Mouse (Mus musculus) limb, embryonic 14.5 days (tissue): ENCODE measurements around the gene Zfp488. TPM values are rescaled to one million over a fixed set of nuclear protein-coding genes. Genes with fewer than 3 reads are reported as not detected.

Experiments
- ATAC-seq: fragments of 200-750 bp; cut with Nextera tagmentation; 2 replicates; pipeline ENCODE4 v1.8.0; 2017; ENCODE audit warnings: low read depth, moderate number of reproducible peaks, moderate TSS enrichment; ENCODE audit not compliant: low FRiP score
- DNase-seq: peaks from one replicate; pipeline ENCODE4 v3.0.0-alpha.2; 2015; ENCODE audit warnings: low spot score
- H3K27ac ChIP-seq: fragments of 300-500 bp; sonication (generic); replicated peaks from 2 replicates; pipeline ENCODE4 v1.5.1; 2014; ENCODE audit warnings: low read depth, mild to moderate bottlenecking, low read length, moderate library complexity, mixed read lengths
- H3K27me3 ChIP-seq: fragments of 300-500 bp; sonication (generic); 2 replicates; pipeline ENCODE4 v1.6.1; 2014; ENCODE audit warnings: low read length, mixed read lengths; ENCODE audit not compliant: control insufficient read depth, insufficient read depth
- H3K36me3 ChIP-seq: fragments of 300-500 bp; sonication (generic); 2 replicates; pipeline ENCODE4 v1.6.1; 2014; ENCODE audit warnings: mild to moderate bottlenecking, low read length, moderate library complexity, mixed read lengths; ENCODE audit not compliant: control insufficient read depth, insufficient read depth
- H3K4me1 ChIP-seq: fragments of 300-500 bp; sonication (generic); 2 replicates; pipeline ENCODE4 v1.6.1; 2014; ENCODE audit warnings: antibody characterized with exemption, low read length, mixed read lengths; ENCODE audit not compliant: control insufficient read depth, insufficient read depth
- H3K4me2 ChIP-seq: fragments of 300-500 bp; sonication (generic); replicated peaks from 2 replicates; pipeline ENCODE4 v1.6.1; 2014; ENCODE audit warnings: low read depth, mild to moderate bottlenecking, low read length, moderate library complexity; ENCODE audit not compliant: severe bottlenecking
- H3K4me3 ChIP-seq: fragments of 300-500 bp; sonication (generic); replicated peaks from 2 replicates; pipeline ENCODE4 v1.5.1; 2014; ENCODE audit warnings: low read length
- H3K9ac ChIP-seq: fragments of 300-500 bp; sonication (generic); 2 replicates; pipeline ENCODE4 v1.6.1; 2014; ENCODE audit warnings: mild to moderate bottlenecking, low read depth, low read length, moderate library complexity; ENCODE audit not compliant: severe bottlenecking
- H3K9me3 ChIP-seq: fragments of 300-500 bp; sonication (generic); 2 replicates; pipeline ENCODE4 v1.6.1; 2016; ENCODE audit warnings: low read length; ENCODE audit not compliant: control insufficient read depth
- POLR2A ChIP-seq: fragments of 200-500 bp; IDR thresholded peaks from 2 replicates; pipeline ENCODE4 v1.8.0; 2012; ENCODE audit warnings: inconsistent platforms, mild to moderate bottlenecking, moderate library complexity, borderline replicate concordance; ENCODE audit not compliant: insufficient read depth, insufficient read length; ENCODE audit errors: extremely low read depth
- whole genome bisulfite sequencing: fragments of 180-500 bp; shearing (Covaris S2); extraction: QIAGEN DNeasy Blood & Tissue Kit; methylation state at CpG from one replicate; pipeline ENCODE4 v1.1.7; 2014; 5-methylcytosine and 5-hydroxymethylcytosine counted together
- polyA plus RNA-seq, 2 experiments: library from polyadenylated mRNA; depleted of rRNA in 1 of 2; stranded (reverse) in 1 of 2; unstranded in 1 of 2; fragments of >200 nt; fragmentation: Nextera tagmentation in 1 of 2; extraction: Ambion mirVana in 1 of 2; gene quantifications; 2 replicates each; pipeline versions ENCODE4 v1.2.1 to v1.2.3; 2012 to 2014

Zfp488 gene
- polyA plus RNA-seq (2012; rRNA removed): 0.65 and 0.77 TPM in 2 replicates
- 0.21 and 0.30 TPM in 2 replicates for polyA plus RNA-seq (2014; fragmentation: Nextera tagmentation; extraction: Ambion mirVana)

DNA sequence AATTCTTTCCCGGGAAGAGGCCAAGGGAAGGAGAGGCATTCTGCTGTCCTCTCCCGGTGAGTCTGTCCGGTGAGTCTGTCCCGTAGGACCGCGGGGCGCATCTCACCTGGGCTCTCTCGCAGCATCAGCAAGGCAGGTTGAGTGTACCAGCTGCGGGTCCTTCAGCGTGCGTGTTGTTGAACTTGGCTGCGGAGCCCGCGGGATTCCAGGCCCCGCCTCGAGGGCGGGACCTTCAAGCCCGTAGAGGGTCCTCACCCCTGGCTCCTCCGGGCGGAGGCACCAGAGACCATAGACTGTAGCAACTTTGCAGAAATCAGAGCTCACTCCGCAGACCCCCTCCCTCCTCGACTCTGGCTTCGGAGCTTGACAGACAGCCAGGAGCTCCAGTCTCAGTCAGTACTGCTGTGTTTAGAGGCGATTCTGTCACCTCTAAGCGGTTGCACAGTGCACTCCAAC lies at the start of gene Zfp488:
Zfp488 (minus strand) TSS at position 161 of the 456 bp plus-strand sequence.
- Histone ChIP-seq H3K9me3 (no peaks in the 10 kb centered on the region), H3K9ac (peak within 1 kb of the TSS; percentile 43), H3K4me2 (peak within 1 kb of the TSS; percentile 67), H3K4me3 (peak within 1 kb of the TSS; percentile 37), H3K27ac (no peak within 1 kb of the TSS), H3K36me3 (no peaks in the 10 kb centered on the region), H3K27me3 (no peaks in the 10 kb centered on the region), H3K4me1 (no peaks in the 10 kb centered on the region)
- ATAC-seq: peak; percentile 71; the same call in 1 of the 2 replicates
- DNase-seq: no peak
- TF ChIP-seq POLR2A: no peak
- 2% methylated on average over 25 of the region's 25 CpGs for WGBS

DNA sequence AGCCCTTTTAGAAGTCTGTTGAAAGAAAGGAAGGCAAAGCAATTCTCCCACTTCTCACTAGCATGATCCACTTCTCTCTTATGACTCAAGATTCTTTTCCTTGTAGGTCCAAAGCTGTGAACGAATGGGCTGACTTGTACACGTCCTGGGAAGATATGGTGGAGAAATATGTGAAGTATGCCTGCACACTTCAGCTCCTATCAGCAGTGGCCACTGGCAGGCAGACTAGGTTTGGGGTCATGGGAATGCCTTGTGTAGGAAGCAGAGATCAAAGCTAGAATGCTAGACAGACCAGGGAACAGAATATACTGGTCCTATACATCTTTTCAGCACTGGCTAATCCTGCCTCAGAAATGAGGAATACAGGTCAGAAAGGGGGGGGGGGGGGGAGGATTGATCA lies 48.1 kb upstream of the Zfp488 start:
- no peak for DNase-seq
- no peak for TF ChIP-seq POLR2A
- Histone ChIP-seq H3K9me3 (no peaks in the 10 kb centered on the region), H3K9ac (no peak overlapping the region), H3K36me3 (no peaks in the 10 kb centered on the region), H3K4me3 (no peak overlapping the region), H3K4me1 (no peaks in the 10 kb centered on the region), H3K27ac (no peak overlapping the region), H3K4me2 (no peak overlapping the region), H3K27me3 (no peaks in the 10 kb centered on the region)
- ATAC-seq: no peak
- WGBS: 72% methylated on average over 2 of the region's 2 CpGs

DNA sequence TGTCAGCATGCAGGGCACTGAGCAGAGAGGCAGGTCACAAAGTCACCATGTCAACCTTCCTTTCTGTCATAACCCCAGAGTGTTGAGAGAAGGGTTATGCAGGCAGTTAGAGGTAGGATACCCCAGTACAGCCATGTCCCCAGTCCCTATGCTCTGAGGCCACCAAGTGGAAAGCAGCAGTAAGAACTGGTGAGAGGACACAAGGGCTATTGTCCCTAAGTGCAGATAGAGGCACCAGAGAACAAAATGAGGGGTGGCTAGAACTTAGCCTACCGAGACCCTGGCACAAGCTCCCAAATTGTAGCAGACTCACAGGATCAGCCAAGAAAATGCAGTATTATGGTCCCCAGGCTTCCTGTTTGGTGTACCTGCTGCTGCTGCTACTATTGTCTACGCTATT lies 38.4 kb upstream of the Zfp488 start:
- ATAC-seq (no peak), DNase-seq (no peak)
- no peaks in the 10 kb centered on the region for H3K36me3 ChIP-seq
- H3K9ac ChIP-seq: no peak overlapping the region
- TF ChIP-seq POLR2A: no peak
- H3K9me3 ChIP-seq: no peaks in the 10 kb centered on the region
- H3K4me3 ChIP-seq: no peak overlapping the region
- H3K4me2 ChIP-seq: no peak overlapping the region
- H3K27me3 ChIP-seq: no peaks in the 10 kb centered on the region
- H3K27ac ChIP-seq: no peak overlapping the region
- no peaks in the 10 kb centered on the region for H3K4me1 ChIP-seq
- WGBS: 84% methylated on average over 2 of the region's 2 CpGs

DNA sequence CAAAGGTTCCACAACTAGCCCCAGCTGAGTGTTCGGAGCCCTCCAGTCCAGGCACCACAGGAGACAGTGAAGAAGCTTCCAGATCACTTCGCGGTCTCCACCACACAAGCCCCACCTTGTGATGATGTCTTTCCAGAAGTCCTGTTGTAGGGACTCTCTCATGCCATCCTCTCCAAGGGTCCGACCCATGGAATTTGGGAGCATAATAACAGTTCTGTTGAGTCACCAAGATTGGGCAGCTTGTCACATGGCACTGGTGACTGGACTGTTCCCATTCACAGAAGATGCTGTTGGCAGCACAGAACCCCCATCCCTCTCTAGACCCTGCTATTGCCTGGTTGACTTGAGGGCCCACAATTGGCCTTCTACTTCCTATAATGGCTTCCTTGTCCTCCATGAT lies 37.8 kb upstream of the Zfp488 start, which contains the start of gene Gm5460:
Gm5460 (plus strand) TSS at position 378 of the 400 bp plus-strand sequence.
- Histone ChIP-seq H3K4me1 (no peaks in the 10 kb centered on the region), H3K4me3 (no peak within 1 kb of the TSS), H3K4me2 (no peak within 1 kb of the TSS), H3K9me3 (no peaks in the 10 kb centered on the region), H3K9ac (no peak within 1 kb of the TSS), H3K36me3 (no peaks in the 10 kb centered on the region), H3K27ac (no peak within 1 kb of the TSS), H3K27me3 (no peaks in the 10 kb centered on the region)
- DNase-seq (no peak), ATAC-seq (no peak)
- 92% methylated on average over 4 of the region's 4 CpGs for WGBS
- TF ChIP-seq POLR2A: no peak

DNA sequence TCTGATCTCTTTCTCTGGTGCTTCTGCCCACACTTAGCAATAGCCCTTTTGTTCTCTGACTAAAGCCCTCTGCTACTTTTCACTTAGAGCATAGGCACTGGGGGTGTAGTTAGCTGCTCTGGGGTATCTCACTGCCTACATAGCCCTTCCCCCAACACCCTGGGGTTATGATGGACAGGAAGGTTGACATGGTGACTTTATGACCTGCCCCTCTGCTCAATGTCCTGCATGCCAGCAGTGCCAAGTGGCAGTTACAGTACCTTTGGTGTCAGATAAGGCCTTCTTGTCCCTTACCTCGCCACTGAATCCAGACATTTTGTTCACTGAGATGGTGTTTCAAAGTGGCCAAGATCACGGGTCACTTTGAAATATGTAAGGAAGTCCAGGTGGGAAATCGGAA lies 36.5 kb upstream of the Zfp488 start, which contains the start of gene Gm30083:
Gm30083 (minus strand) TSS at position 120 of the 400 bp plus-strand sequence.
- Histone ChIP-seq H3K4me3 (no peak within 1 kb of the TSS), H3K4me2 (no peak within 1 kb of the TSS), H3K36me3 (no peaks in the 10 kb centered on the region), H3K27me3 (no peaks in the 10 kb centered on the region), H3K27ac (no peak within 1 kb of the TSS), H3K9ac (no peak within 1 kb of the TSS), H3K4me1 (no peaks in the 10 kb centered on the region), H3K9me3 (no peaks in the 10 kb centered on the region)
- WGBS: 83% methylated on average over 3 of the region's 3 CpGs
- TF ChIP-seq POLR2A: no peak
- no peak for ATAC-seq
- DNase-seq: no peak

DNA sequence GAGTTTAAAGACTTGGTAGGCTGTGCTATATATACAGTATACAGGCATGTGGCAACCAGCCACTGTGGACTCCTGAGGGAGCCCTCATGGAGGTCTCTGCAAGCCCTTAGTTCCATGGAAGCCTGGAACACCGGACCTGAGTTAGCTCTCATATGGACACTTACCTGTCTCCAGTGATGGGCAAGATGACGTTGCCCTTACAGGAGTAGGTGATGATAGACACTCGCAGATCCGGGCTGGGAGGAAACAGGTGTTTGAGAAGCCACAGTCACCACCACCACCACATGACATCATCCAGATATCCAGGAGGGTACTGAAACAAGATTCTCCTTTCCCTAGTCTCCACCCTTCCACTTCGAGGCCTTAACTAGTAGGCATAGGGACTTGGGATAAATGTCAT lies 23.8 kb upstream of the Zfp488 start:
- Histone ChIP-seq H3K36me3 (no peaks in the 10 kb centered on the region), H3K4me1 (no peaks in the 10 kb centered on the region), H3K9me3 (no peaks in the 10 kb centered on the region), H3K4me2 (no peak overlapping the region), H3K9ac (no peak overlapping the region), H3K4me3 (no peak overlapping the region), H3K27me3 (no peaks in the 10 kb centered on the region), H3K27ac (no peak overlapping the region)
- no peak for TF ChIP-seq POLR2A
- DNase-seq: no peak
- 87% methylated on average over 5 of the region's 5 CpGs for WGBS
- no peak for ATAC-seq
